Mouse (Mus musculus) neural tube, embryonic 11.5 days (tissue): Measurements from ENCODE around the gene Oas3. TPM values are rescaled to one million over a fixed set of nuclear protein-coding genes. Genes with fewer than 3 reads are reported as not detected.
"Not testable (repeated sequence)": the region's sequence is repeated elsewhere in the genome, so short reads cannot be mapped to it uniquely, and the experiment has no call there.

ENCODE experiments used
- ATAC-seq: fragments of 200-750 bp; cut with Nextera tagmentation; 2 replicates; pipeline ENCODE4 v1.8.0; 2017; ENCODE audit warnings: moderate number of reproducible peaks, mild to moderate bottlenecking, moderate TSS enrichment, moderate library complexity; ENCODE audit not compliant: insufficient read depth, low FRiP score, low TSS enrichment
- DNase-seq: peaks from one replicate; pipeline ENCODE4 v3.0.0-alpha.2; 2015; ENCODE audit warnings: low spot score
- H3K27ac ChIP-seq: fragments of 300-500 bp; sonication (generic); 2 replicates; pipeline ENCODE4 v1.5.1; 2014; ENCODE audit warnings: low read depth, mild to moderate bottlenecking, low read length
- H3K27me3 ChIP-seq: fragments of 300-500 bp; sonication (generic); 2 replicates; pipeline ENCODE4 v1.6.1; 2014; ENCODE audit warnings: mild to moderate bottlenecking, low read length, mixed read lengths; ENCODE audit not compliant: control insufficient read depth, insufficient read depth
- H3K36me3 ChIP-seq: fragments of 300-500 bp; sonication (generic); 2 replicates; pipeline ENCODE4 v1.6.1; 2014; ENCODE audit warnings: mild to moderate bottlenecking, low read length, moderate library complexity, mixed read lengths; ENCODE audit not compliant: control insufficient read depth, insufficient read depth
- H3K4me1 ChIP-seq: fragments of 300-500 bp; sonication (generic); 2 replicates; pipeline ENCODE4 v1.6.1; 2014; ENCODE audit warnings: low read length, mixed read lengths; ENCODE audit not compliant: control insufficient read depth, insufficient read depth
- H3K4me2 ChIP-seq: fragments of 300-500 bp; sonication (generic); 2 replicates; pipeline ENCODE4 v1.6.1; 2014; ENCODE audit warnings: low read depth, mild to moderate bottlenecking, moderate library complexity
- H3K4me3 ChIP-seq: fragments of 300-500 bp; sonication (generic); 2 replicates; pipeline ENCODE4 v1.5.1; 2014; ENCODE audit warnings: low read depth, low read length
- H3K9ac ChIP-seq: fragments of 300-500 bp; sonication (generic); 2 replicates; pipeline ENCODE4 v1.6.1; 2014; ENCODE audit warnings: mild to moderate bottlenecking, low read length
- H3K9me3 ChIP-seq: fragments of 300-500 bp; sonication (generic); 2 replicates; pipeline ENCODE4 v1.6.1; 2016; ENCODE audit warnings: low read length; ENCODE audit not compliant: control insufficient read depth
- WGBS: fragments of 180-500 bp; shearing (Covaris S2); extraction: QIAGEN DNeasy Blood & Tissue Kit; methylation state at CpG from one replicate; pipeline ENCODE4 v1.1.7; 2014; 5-methylcytosine and 5-hydroxymethylcytosine counted together
- polyA plus RNA-seq: library from polyadenylated mRNA; unstranded; fragments of >200 nt; fragmentation: Nextera tagmentation; extraction: Ambion mirVana; gene quantifications from 2 replicates; pipeline ENCODE4 v1.2.1, GENCODE M21; 2014

Gene Oas3
- polyA plus RNA-seq, 1 experiment from 2014 or later = not detected

GRCm38 (mm10) chr5:120798147-120798546 lies 20.7 kb upstream of the Oas3 start:
- H3K4me2 ChIP-seq, H3K4me1 ChIP-seq, ATAC-seq, DNase-seq, H3K9me3 ChIP-seq, H3K4me3 ChIP-seq, H3K27me3 ChIP-seq, H3K9ac ChIP-seq, H3K27ac ChIP-seq, H3K36me3 ChIP-seq: not testable (repeated sequence)
- WGBS = 83% methylated on average over 5 of the region's 5 CpGs

GRCm38 (mm10) chr5:120795480-120796034 lies 18.1 kb upstream of the Oas3 start, which contains the start of gene Oas1e:
Gene Oas1e (minus strand): TSS chr5:120795530.
- WGBS = 68% methylated on average over 9 of the region's 9 CpGs
- H3K4me3 ChIP-seq, H3K27me3 ChIP-seq, H3K36me3 ChIP-seq, ATAC-seq, H3K4me2 ChIP-seq, DNase-seq, H3K9me3 ChIP-seq, H3K9ac ChIP-seq, H3K27ac ChIP-seq, H3K4me1 ChIP-seq: not testable (repeated sequence)

GRCm38 (mm10) chr5:120793043-120793442 lies 15.6 kb upstream of the Oas3 start:
- Histone ChIP-seq H3K4me2 (no peak overlapping the region), H3K27me3 (no peaks in the 10 kb centered on the region), H3K9ac (no peak overlapping the region), H3K4me3 (no peak overlapping the region), H3K27ac (no peak overlapping the region), H3K4me1 (no peaks in the 10 kb centered on the region), H3K9me3 (no peaks in the 10 kb centered on the region), H3K36me3 (no peaks in the 10 kb centered on the region)
- ATAC-seq = no peak
- DNase-seq = peak; percentile 40
- WGBS = 35% methylated on average over 2 of the region's 2 CpGs

- H3K27me3 ChIP-seq = no peaks in the 10 kb centered on the region
- no peak overlapping the region for H3K4me2 ChIP-seq
- no peak overlapping the region for H3K4me3 ChIP-seq
- DNase-seq = no peak
- no peaks in the 10 kb centered on the region for H3K4me1 ChIP-seq
- no peaks in the 10 kb centered on the region for H3K9me3 ChIP-seq
- H3K27ac ChIP-seq = no peak overlapping the region
- no peaks in the 10 kb centered on the region for H3K36me3 ChIP-seq
- 72% methylated on average over 3 of the region's 3 CpGs for WGBS
- ATAC-seq = no peak
- no peak overlapping the region for H3K9ac ChIP-seq
Measured at GRCm38 (mm10) chr5:120787042-120787441, 9.6 kb upstream of the Oas3 start.

- H3K27ac ChIP-seq = no peak overlapping the region
- H3K4me3 ChIP-seq = no peak overlapping the region
- ATAC-seq (no peak), DNase-seq (no peak)
- H3K9ac ChIP-seq = no peak overlapping the region
- no peak overlapping the region for H3K4me2 ChIP-seq
- H3K27me3 ChIP-seq = no peaks in the 10 kb centered on the region
- WGBS = 81% methylated on average over 2 of the region's 2 CpGs
- H3K36me3 ChIP-seq = no peaks in the 10 kb centered on the region
- no peaks in the 10 kb centered on the region for H3K9me3 ChIP-seq
- H3K4me1 ChIP-seq = no peaks in the 10 kb centered on the region
Measured at GRCm38 (mm10) chr5:120782446-120782845, 5.0 kb upstream of the Oas3 start.

- Histone ChIP-seq H3K4me1 (no peaks in the 10 kb centered on the region), H3K27ac (no peak overlapping the region), H3K27me3 (no peaks in the 10 kb centered on the region), H3K36me3 (no peaks in the 10 kb centered on the region), H3K9ac (no peak overlapping the region), H3K4me2 (no peak overlapping the region), H3K4me3 (no peak overlapping the region), H3K9me3 (no peaks in the 10 kb centered on the region)
- no peak for ATAC-seq
- WGBS = 100% methylated on average over 1 of the region's 1 CpGs
- DNase-seq = no peak
Measured at GRCm38 (mm10) chr5:120781646-120782045, 4.2 kb upstream of the Oas3 start.

- no peak overlapping the region for H3K9ac ChIP-seq
- ATAC-seq = no peak
Measured at GRCm38 (mm10) chr5:120779922-120780321, 2.5 kb upstream of the Oas3 start.

GRCm38 (mm10) chr5:120778941-120779340 lies 1.5 kb upstream of the Oas3 start:
- 72% methylated on average over 2 of the region's 2 CpGs for WGBS
- Histone ChIP-seq H3K4me3 (no peak overlapping the region), H3K4me2 (no peak overlapping the region), H3K4me1 (no peaks in the 10 kb centered on the region), H3K36me3 (no peaks in the 10 kb centered on the region), H3K27me3 (no peaks in the 10 kb centered on the region), H3K9ac (no peak overlapping the region), H3K9me3 (no peaks in the 10 kb centered on the region), H3K27ac (no peak overlapping the region)
- no peak for DNase-seq
- ATAC-seq = no peak

More at GRCm38 (mm10) chr5:120779922-120780321, 2.5 kb upstream of the Oas3 start:
- Histone ChIP-seq H3K4me2 (no peak overlapping the region), H3K36me3 (no peaks in the 10 kb centered on the region), H3K4me1 (no peaks in the 10 kb centered on the region), H3K27me3 (no peaks in the 10 kb centered on the region), H3K27ac (no peak overlapping the region), H3K9me3 (no peaks in the 10 kb centered on the region), H3K4me3 (no peak overlapping the region)
- 53% methylated on average over 3 of the region's 3 CpGs for WGBS
- DNase-seq = no peak

- ATAC-seq (no peak), DNase-seq (no peak)
- H3K4me1 ChIP-seq = no peaks in the 10 kb centered on the region
- no peak overlapping the region for H3K4me2 ChIP-seq
- no peak overlapping the region for H3K4me3 ChIP-seq
- H3K9me3 ChIP-seq = no peaks in the 10 kb centered on the region
- H3K36me3 ChIP-seq = no peaks in the 10 kb centered on the region
- no peak overlapping the region for H3K27ac ChIP-seq
- no peak overlapping the region for H3K9ac ChIP-seq
- WGBS = 85% methylated on average over 5 of the region's 5 CpGs
- H3K27me3 ChIP-seq = no peaks in the 10 kb centered on the region
Measured at GRCm38 (mm10) chr5:120776801-120777200, 660 bp downstream of the Oas3 start.
